Comparison of ENCODE assay signal across 11 mouse cellular contexts in genomic region chrX:16918006-16918405, GRCm38 (mm10).
"Had no signal": no experiment of that assay in that cellular context is flagged by ENCODE, and none has a peak within 500 bp of the region (broad histone marks: within the 10 kb centered on the region; RNA-seq: fewer than 3 reads in every experiment).

No protein-coding gene starts in this region.

- DNase-seq: lung, adult 18-20 months; lung, embryonic 14.5 days; lung, postnatal 10 days; lung, postnatal 4 days; midbrain, embryonic 14.5 days; retina, postnatal 1 day; right cerebral cortex, adult 18-20 months; spleen, adult 18-20 months; thymus, adult 18-20 months; thymus, postnatal 14 days; thymus, postnatal 36 days had no signal
